Mouse (Mus musculus) mouse trophoblast stem cell (cell line): Measurements from ENCODE around the gene Mlxipl.
"Not testable (repeated sequence)": the region's sequence is repeated elsewhere in the genome, so short reads cannot be mapped to it uniquely, and the experiment has no call there.

Experiments
- in situ Hi-C, 2 experiments: fragments of 300-500 bp; cut with MseI, MboI; formaldehyde crosslinking; loops; 2 replicates in 1 of 2; 3 replicates in 1 of 2; pipeline ENCODE4 v1.15.1; 2025

Gene Mlxipl

DNA sequence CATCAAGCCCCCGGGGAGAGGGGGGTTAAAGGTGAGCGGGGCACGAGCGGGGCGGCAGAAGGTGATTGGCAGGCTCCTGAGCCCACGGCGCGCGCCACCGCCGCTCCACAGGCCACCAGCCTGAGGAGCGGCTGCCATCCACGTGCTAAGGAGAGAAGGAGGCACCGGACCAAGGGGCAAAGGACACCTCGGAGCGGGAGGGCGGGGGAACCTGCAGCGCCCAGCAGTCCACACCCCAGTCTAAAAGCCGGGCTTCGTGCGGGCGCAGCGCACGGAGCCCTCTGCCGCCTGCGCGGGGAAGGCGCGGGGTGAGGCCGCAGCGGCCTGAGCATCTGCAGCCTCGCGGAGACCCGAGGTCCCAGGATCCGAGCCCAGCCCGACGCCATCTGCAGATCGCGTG lies at the start of gene Mlxipl:
TSS of gene Mlxipl (plus strand) at position 238 of the 400 bp plus-strand sequence.
- in situ Hi-C loops = no loop called here

DNA sequence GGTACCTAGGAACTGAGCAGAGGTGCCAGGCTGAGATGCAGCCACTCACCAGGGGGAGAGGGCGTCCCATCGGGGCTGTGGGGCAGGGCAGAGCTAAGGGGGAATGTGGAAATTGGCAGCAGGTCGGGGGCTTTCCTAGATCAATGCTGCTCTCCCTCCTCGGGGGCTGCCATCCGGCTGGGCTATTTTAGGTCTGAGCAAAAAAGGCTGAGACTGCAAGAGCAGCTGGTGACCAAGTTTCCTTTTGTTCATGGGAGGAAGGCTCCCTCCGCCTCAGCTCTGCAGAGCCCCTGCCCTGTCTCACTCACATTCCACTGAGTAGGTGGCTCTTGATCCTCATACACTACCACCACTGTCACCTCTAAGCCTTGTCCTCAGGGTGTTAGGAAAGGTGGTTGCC lies 49.6 kb upstream of the Mlxipl start:
- in situ Hi-C loops = no loop called here

DNA sequence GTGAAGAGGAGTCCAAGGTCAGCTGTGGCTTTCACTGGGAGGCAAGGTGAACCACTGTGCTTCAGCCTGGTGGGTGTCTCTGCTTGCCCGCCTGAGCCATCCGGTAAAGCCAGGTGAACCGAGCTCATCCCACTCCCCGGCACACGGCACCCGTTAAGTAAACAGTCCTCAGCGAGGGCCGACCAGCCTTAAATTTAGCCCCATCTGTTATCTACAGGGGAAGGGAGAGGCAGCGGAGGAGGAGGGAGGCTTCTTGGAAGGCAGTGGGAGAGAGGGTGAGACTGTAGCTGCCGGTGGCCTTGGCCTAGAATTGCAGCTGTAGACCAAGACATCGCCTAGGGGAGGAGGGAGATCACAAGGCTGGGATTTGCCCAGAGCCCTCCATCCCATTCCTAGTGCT lies 48.9 kb upstream of the Mlxipl start:
- in situ Hi-C loops = no loop called here

DNA sequence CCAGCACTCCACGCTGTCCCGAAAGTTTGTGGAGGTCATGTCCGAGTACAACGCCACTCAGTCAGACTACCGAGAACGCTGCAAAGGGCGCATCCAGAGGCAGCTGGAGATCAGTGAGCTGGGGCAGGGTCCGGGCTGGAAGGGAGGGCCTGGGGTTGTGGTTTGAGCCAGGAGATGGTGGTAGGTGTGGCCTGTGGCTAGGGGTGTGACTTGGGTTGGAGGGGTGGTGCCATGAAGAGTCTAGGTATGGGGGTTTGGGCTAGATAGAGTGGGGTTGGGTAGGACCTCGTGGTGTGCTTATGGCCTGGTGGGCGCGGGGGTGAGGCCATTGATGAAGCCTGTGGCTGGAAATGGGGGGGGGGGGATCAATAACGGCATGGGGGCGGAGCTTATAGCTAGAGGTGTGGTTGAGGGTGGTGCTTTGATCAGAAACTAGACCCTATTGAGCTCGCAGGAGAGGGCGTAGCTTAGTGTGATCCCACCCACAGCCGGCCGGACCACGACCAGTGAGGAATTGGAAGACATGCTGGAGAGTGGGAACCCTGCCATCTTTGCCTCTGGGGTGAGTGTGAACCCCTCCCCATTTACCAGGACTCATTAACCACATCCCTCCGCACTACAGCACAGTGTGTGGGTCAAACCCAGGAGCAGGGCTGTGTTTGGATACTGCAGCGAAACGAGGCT lies 47.4 kb upstream of the Mlxipl start:
- in situ Hi-C loops = no loop called here

DNA sequence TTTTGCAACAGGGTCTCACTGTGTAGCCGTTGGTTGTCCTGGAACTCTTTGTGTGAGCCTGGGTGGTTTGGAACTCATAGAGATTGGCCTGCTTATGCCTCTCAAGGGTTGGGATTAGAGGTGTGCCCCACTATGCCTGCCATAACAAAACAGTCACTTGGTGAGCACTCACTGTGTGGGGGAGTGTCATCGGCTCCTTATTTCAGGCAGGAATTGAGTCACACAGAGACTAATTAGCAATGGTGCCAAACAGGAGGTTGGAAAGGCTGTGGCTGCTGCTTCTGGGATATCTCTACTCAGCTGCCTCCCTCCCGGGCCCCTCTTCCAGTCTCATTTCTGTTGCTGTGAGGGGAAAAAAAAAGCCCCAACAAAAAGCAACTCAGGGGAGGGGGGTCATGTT lies 45.1 kb upstream of the Mlxipl start:
- in situ Hi-C loops = no loop called here

DNA sequence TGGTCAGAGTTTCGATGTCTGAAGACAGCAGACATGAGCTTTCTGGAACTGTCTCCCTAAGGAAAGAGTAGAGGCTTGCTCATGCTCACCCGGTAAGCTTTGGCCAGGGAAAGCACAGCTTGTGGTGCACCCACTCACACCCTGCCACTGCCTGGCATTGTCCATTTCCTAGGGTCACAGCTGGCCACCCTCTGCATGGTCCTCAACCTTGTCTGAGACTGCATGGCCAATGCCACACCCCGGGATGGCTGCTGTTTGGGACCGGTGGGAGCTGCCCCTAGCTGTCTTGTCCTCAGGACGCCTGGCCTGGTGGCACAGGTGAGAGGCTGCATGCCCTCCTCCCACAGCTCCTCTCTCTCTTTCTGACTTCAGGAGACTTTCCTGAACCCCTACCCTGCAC lies 41.2 kb upstream of the Mlxipl start:
- in situ Hi-C loops = no loop called here

DNA sequence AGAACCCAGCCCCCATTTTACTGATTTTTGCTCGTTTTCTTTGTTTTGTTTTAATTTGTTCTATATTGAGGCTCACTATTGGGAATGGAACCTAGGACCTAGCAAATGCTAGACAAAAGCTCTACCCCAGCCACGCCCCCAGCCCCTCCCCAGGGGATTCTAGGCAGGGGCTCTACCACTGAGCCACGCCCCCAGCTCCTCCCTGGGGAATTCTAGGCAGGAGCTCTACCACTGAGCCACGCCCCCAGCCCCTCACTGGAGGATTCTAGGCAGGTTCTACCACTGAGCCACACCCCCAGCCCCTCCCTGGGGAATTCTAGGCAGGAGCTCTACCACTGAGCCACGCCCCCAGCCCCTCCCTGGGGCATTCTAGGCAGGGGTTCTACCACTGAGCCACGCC lies 40.4 kb upstream of the Mlxipl start:
- in situ Hi-C loops = not testable (repeated sequence)

DNA sequence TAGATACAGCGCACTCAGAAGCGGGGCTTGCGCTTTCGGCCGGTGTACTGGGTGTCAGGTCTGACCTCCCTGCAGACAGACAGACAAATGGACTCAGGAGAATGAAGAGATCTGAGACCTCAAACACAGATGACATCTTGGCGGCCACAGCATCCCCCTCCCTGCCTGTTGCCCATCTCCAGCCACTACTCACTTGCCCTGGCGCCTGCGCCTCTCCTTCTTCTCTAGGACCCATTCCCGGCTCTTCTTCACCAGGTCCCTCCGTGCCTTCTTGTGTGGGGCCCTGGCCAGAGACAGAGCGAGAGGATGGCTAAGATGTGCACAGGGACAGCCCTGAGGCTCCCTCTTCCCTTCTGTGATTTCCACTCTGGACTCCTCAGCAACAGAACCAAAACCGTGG lies 36.3 kb upstream of the Mlxipl start:
- in situ Hi-C loops = no loop called here

DNA sequence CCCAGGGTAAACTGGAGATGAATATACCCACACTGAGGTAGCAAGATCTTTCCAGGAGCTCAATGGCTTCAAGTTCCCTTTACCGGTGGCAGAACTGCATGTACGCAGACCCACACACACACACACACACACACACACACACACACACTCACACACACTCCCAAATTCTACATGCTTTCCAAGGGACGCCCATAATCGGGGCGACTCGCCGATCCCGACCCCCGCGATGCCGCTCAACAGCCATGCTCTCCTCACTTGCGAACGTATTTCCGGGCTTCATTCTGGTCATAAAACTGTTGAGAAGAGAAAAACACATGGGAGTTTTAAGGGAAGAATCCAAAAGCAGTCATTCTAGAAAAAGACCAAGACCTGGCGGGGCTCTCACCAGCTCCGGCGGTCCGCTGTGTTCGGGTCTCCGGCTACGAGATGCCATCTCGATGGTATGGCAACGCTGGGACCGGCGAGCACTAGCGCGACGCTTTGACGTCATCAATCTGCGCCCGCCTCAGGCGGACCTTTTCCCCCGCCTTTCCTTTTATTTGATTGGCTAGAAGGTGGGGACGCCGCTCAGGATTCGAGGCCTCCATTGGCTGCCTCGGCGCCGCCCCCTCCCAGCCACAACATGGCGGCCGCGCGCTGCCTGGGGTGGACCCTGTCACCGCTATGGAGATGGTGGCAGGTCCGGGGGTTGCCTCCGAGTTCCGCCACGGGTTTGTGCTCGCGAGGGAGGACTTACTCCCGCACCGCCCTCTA lies 25.9 kb upstream of the Mlxipl start, which contains the start of gene Dnajc30:
TSS of gene Dnajc30 (plus strand) at position 574 of the 753 bp plus-strand sequence.
- in situ Hi-C loops = no loop called here

DNA sequence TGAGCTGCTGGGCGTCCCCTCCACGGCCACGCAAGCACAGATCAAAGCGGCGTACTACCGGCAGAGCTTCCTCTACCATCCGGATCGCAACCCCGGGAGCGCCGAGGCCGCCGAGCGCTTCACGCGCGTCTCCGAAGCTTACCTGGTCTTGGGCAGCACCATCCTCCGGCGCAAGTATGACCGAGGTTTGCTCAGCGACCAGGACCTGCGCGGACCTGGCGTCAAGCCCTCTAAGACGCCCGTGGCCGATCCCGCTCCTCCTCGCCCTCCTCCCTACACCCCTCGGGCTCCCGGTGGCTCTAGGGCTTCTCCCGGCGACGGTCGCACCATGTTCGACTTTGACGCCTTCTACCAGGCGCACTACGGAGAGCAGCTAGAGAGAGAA lies 25.3 kb upstream of the Mlxipl start:
- in situ Hi-C loops = no loop called here

DNA sequence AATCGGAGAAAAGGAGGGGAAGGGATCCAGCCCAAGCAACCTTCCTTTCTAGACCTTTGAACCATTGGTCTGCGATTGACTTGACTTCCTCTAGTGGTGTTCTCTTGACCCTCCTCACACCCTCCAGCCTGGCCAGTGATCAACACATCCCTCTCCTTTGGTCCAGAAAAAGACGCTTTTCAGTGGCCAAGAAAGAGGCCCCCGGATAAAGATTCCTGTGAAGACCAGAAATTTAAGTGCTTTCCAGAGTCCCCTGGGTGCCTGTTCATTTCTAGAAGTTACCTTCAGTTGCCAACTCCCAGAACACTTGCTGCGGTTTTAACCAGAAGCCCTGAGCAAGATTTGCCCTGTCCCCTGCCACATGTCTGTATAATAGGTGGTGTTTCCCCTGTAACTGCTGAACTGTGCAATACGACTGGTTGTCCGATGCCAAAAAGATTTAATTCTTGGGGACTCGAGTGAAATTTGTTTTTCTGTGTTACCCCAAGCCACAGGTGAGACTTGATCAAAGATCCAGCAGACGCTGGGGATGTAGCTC lies 24.7 kb upstream of the Mlxipl start, which contains the start of gene Bud23:
TSS of gene Bud23 (minus strand) at position 51 of the 538 bp plus-strand sequence.
- in situ Hi-C loops = not testable (repeated sequence)

DNA sequence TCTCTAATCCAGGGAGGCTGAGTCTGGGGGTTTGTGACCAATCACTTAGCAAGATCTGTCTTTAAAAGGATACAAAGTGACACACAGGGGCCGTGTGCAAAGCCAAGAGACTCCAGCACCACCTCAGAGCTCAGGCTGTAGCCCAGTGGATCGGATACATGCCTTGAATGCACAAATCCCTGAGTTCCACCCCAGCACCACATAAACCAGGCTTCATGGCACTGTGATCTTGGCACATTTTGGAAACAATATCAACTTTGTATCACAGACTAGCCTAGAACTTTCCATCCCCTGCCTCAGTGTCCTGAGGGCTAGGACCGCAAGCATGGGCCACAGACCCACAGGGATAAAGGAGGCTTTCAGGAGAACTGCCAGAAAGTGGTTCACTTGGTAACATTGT lies 23.7 kb upstream of the Mlxipl start:
- in situ Hi-C loops = no loop called here

DNA sequence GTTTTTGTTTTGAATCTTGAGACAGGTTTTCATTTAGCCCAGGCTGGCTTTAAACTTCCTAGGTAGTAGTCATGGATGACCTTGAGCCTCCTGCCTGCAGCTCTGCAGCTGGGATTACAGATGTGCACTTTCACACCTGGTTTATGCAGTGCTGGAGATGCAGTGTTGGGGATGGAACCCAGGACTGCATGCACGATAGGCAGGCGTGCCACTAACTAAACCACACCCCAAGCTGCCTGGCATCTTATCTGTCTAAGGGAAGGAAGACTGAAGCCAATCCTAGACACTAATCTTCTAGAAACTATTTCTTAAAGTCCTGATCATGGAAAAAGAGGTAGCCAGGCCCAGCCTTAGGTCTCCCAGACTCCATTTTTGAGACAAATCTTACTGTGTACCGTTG lies 19.2 kb upstream of the Mlxipl start:
- in situ Hi-C loops = no loop called here

DNA sequence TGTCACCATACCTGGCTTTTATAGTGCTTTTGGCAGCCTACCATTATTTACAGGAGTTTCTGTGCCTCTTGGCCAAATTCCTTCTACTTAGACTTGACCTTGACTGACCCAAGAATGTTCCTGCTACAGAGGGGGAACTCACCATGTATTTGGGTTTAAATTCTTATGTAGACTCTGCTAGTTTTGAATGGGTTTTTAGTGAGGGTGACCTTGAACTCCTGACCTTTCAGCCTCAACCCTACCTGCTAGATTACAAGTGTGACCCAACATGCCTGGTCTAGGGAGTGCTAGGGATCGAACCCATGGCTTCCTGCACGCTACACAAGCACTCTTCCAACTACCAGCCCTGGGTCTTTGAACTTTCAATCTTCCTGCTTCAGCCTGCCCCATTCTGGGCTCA lies 17.6 kb upstream of the Mlxipl start:
- in situ Hi-C loops = no loop called here

DNA sequence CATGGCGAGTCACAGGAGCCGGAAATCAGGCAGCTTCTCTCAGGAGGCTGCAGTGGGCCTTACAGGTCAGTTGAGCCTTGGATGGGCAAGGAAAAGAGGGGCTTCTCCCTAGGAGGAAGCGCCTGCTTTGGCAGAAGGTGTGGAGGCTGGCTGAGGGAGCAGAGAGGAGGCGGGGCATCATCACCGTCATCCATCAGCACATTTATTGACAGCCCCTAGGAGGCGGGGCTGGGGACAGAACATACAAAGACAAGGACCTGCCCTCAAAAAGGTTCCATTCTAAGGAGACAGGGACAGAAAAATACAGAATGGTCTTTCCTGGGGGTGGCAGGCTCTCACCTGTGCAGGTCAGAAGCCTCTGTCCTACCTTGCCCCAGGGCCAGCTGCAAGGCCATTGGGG lies 17.0 kb upstream of the Mlxipl start:
- in situ Hi-C loops = no loop called here

DNA sequence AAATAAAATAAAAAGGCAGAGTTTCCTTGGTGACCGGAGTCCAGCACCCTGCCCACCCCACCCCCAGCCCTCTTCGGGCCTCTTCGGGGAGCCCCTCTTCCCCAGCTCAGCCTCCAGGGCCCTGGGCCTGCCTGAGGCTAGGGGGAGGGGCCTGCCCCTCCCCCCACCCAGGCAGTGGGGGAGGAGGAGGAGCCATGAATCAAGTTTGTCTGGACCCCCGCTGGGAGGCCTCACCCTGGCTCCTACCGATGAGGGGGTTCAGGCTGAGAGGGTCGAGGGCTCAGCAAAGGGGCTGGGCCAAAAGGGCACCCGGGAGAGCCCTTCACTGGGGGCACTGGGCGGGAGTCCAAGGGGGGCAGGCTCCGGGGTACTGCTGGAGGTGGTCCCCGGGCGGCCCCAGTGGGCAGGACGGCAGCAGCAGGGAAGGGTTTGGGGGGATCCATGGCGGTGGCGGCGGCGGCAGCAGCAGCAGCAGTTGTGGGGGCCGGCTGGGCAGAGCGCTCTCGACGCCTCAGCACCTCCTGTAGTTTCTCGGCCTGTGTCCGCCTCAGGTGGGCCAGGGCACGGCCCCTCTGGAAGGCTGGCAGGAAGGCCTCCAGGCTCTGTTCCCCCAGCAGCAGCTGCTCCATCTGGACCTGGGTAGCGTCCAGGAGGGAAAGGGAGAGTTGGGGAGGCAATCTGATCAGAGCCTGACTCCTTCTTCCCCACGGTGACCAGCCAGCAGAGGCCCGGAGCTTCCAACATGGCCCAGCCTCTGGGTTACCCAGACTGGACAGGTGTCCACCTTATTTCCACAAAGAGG lies 16.1 kb upstream of the Mlxipl start:
- in situ Hi-C loops = no loop called here

DNA sequence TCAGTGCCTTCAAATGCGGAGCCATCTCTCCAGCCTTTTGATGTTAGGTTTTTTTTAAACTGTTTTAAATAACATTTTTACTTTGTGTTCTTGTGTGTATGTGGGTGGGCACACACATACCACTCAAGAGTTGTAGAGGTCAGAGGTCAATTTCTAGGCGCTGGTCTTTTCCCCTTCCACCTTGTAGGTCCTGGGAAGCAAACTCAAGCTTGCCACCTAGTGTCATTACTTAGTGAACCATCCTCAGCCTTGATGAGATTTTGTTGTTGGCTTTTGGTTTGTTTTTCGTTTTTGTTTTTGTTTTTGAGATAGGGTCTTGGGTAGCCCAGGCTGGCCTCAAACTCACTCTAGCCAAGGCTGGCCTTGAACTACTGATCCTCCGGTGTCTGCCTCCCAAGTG lies 14.0 kb upstream of the Mlxipl start:
- in situ Hi-C loops = no loop called here

DNA sequence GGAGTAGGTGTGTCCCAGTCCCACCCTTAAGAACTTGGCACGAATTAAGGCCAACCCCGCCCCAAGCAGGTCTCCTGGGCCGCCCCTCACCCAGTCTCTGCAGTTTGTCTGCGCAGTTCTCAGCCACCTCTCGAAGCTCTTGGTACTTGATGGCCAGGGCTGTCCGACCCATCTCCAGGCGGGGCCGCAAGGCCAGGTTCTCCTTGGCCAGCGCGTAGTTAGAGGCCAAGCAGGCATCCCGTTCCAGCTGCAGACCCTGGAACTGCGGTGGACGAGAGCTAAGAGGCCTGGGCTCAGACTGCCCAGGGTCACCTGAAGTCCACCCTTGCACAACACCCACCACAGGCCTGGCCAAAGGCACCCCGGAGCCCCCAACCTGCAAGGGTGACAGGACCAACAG lies 13.3 kb upstream of the Mlxipl start:
- in situ Hi-C loops = no loop called here

DNA sequence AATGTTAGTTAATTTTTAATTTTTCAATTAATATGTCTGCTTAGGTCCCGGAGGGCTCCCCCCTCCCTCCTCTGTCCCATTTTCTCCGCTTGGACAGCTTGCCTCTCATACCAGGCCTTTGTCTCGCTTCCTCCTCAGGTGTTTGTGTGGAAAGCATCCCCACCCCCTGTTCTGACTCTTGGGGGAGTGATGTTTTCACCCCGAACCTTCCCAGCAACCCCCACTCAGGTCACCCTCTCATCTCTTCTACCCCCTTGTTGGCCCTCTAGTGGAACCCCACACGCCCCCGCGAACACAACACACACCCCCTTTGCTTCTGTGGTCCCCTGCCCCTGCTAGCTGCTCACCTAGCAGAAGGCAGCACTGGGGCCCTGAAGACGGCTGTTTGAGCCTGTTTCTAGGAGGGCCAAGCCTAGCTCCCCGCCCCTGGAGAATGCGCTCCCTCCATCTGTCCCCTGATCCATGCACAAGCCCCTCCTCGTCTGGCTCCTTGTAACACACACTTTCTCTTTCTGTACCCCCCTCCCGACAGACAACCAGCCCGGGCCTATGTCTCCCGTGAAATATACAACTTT lies 12.7 kb upstream of the Mlxipl start:
- in situ Hi-C loops = no loop called here

DNA sequence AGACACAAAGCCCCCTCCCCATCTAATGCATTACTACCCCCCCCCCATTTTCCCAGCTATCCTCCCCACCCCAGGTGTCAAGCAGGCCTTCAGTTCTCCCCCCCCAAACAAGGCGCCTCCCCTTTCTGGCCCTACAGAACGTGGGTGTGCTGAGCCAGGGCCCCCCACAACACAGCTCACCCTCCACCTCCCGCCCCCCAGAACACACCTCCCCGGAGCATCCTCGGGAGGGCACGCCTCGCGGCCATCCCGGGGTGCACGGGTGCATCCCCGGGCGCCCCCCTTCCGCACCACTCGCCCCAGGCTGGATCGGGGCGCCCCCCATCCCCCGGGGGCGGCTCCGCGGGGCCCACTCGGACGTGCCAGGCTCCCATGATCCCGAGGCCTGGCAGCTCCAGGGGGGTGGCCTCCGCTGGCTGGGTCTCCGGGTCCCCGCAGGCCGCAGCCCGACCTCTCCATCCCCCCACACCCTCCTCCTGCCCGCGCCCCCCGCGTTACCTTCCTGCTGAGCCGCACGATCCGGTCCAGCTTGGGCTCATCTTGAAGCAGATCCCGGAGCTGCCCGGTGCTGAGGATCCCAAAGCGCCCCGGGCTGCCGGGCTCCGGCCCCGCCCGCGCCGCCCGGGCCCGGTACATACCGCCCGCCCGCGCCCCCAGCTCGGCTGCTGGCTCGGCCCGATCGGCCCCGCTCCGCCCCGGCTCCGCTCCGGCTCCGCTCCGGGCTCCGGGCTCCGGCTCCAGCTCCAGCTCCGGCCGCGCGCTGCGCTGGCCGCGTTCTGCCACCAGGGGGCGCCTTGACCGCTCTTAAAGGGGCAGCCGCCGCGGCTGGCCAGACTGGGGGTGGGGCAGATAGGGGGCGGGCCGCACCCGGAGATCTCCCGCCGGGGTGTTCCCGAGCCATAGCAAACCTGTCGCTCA lies 11.9 kb upstream of the Mlxipl start, which contains the start of gene Vps37d:
TSS of gene Vps37d (minus strand) at position 703 of the 918 bp plus-strand sequence.
- in situ Hi-C loops = no loop called here

DNA sequence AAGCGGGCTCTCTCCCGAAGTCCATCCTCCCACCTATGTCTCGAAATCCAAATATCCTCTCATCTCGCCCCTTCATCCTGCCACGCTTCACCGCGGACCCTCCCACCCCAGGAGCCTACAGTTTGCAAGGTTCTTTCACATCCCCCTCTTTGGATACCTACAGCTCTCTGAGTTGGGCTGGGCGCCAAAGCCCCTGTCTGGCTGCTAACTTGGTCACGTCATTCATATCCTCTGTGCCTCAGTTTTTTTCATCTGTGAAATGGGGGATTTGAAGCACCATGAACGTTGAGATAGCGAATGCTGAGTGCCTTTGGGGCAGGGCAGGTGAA lies 11.2 kb upstream of the Mlxipl start:
- in situ Hi-C loops = no loop called here
